Mouse (Mus musculus): ENCODE measurements around the gene Vwce.
A peak's percentile ranks its signal among the peaks of the same experiment; 100 is the strongest.

The Vwce gene

GRCm38 (mm10) chr19:10648156-10648555 is 14.1 kb downstream of the Vwce start:
- DNase-seq: peak; percentile 54

DNA sequence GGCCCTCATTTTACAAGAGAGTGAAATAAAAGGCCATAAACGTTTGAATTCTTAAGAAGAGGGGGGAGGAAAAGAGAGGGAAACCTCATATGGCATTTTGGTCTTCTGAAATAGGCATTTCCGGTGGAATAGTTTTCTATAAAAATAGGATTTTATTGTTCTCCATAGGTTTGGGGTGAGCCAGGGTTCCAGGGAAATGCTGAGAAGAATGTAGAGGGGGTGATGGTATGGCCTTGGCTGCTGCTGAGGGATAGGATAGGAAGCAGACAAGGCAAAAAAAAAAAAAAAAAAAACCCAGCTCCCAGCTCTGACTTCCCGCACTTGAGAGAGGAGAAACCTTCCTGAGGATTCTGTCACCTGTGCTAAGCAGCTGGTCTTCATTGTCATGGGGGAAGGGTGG is 22.0 kb downstream of the Vwce start:
- DNase-seq: no peak

DNA sequence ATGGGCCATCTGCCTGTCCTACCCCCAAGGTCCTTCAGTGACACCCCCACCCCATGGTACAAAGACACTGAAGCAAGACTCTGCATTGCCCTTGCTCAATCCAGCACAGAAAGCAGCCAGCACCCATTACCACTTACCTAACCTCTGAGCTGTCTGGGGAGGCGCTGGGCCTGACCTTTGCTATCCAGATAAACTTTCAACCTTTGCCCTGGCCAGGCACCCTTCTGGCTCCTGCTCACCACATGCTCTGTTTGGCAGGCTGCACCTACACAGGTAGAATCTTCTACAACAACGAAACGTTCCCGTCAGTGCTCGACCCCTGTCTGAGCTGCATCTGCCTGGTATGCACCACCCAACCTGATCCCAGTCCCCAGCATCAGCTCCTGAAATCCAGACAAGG is 23.7 kb downstream of the Vwce start:
- DNase-seq: no peak

DNA sequence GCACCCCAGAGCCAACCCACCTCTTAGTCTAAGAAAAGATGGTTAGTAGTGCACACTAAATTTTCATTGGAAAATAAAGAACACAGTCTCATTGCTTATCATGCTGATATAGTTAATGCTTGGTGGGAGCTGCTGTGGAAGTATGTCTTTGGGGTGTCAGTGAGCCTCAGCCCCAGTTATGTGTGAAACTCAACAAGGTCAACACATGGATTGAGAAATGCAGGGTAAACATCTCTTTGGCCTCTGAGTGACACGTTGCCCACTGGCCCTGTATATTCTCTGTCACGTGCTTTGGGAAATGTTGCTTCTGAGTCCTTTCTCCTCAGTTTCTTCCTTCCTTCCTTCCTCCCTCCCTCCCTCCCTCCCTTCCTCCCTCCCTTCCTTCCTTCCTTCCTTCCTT is 24.4 kb downstream of the Vwce start:
- no peak for DNase-seq

- no peak for DNase-seq
These were observed 27.4 kb downstream of the Vwce start for GRCm38 (mm10) chr19:10661373-10661772.

DNA sequence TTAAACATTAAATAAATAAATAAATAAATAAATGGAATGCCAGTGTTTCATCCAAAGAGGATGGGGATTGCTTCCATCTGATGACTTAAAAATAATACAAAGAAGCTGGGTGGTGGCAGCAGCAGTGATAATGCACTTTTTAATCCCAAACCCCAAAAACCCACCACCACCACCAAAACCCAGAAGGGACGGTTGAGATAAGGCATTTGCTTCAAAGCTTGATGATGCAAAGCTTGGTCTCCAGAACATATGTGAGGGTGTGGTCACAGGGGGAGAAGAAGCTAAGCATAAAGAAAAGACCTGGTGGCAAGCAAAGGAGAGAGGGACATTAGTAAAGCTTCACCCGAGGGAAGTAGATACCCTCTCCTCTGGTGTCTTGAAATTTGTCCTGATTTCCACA is 27.9 kb downstream of the Vwce start:
- no peak for DNase-seq

DNA sequence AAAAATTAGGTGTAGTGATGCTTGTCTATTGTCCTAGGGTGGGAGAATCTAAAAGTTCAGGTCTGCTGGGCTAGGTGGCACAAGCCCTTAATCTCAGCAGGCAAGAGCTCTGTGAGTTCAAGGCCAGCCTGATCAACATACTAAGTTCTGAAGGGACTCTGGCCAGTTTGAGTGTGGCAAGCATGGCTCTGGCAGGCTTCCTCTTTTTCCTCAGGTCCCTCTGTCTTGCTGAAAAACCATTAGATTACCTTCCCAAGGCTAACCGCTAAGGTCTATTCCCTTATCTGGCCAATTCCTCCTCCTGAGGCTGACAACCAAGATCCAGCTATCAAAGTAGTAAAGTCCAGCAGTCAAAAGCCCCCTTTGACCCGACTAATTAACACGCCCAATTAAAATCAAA is 28.7 kb downstream of the Vwce start:
- DNase-seq: no peak

DNA sequence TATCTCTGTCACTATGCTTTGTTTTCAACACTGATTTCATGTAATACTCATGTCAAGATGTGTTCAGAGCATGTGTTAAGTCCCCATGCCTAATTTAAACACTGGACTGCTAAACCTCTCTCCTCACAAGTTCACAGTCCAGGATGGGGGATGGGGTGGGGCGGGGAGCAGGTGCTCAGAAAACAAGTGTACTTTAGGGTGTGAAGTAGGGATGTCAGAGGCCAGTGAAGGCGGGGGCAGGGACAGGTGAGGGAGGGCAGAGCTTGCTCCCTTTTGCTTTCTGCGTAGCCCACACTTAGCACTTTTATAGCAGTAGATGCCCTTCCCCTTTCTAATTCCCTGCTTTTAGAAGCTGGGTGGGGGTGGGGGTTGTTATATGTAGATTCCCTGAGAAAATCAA is 31.1 kb downstream of the Vwce start:
- DNase-seq: no peak

- DNase-seq: peak; percentile 75
These were observed 31.5 kb downstream of the Vwce start for GRCm38 (mm10) chr19:10665499-10665898.

DNA sequence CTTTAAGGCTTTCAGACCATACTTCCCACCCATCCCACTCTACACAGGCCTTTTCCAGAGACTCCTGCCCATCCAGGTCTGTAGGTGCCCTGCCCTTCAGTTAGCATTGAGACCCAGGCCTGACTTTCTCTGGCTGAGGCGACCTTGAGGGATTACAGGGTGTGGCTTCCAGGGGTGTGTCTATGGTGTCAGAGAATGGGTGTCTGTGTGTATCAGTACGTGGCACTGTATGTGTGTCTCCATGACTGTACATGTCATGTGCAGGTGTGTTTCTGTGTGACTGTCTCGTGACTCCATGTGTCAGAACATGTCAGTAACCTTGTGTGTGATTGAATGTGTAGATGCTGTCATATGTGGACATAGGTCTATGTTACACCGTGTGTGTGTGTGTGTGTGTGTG is 37.3 kb downstream of the Vwce start:
- DNase-seq: no peak

DNA sequence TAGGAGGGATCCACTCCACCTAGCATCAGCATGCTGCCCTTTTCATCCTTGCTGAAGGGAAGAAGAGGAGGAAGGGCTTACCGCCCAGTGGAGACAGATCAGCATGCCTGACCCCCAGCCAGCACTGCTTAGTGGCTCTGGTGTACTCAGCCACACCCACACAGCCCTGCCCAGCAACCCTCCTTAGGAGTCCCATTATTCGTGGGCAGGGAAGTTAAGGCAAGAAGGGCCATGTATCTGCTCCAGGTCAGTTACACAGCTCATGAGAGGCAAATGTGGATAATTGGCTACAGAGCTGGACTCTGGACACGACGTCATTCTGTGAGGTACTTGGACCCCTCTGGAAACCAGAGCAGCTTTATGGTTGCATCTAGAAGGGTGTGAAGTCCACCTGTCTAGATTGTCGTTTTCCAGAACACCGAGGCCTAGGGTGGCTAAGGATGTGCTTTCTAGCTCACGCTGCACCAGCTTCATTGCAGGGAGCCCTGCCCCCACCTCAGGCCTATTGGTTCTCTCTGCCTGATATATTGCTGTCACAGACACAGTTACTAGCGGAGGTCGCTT is 37.9 kb downstream of the Vwce start:
- no peak for DNase-seq

DNA sequence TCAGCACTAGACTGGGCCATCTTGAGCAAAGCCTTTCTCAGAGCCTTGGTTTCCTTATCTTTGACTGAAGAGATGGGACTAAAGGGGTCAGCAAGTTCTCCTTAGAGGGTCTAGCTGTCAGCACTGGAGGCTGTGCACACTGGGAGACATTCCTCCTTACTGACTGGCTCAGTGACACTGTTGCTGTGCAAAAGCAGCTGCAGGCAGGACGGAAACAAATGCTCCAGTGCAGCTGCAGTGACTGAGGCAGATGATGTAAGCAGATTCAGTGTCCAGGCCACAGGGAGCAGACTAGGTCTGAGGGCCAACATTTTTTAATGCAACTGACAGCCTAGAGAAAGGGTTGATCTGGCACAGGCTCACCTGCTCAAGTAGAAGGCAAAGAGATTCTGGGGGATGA is 39.3 kb downstream of the Vwce start:
- DNase-seq: no peak

DNA sequence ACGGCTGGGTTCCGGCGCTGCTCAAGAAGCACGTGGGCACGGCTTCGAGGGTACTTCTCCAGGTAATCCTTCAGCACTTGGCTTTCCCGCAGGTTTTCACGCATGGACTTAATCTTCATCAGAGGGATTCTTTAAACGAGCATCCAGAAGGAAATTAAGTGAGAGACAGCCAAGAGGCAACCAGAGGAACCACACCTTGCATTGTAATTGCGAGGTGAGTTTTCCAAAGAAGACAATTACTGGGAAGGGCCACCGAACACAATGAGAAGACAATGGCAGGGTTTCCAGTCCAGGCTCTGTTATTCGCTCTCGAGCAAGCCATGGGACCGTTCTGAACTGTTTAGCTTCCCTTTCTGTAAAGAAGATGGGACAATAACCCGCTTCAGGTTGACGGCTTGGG is 42.6 kb downstream of the Vwce start:
- no peak for DNase-seq

DNA sequence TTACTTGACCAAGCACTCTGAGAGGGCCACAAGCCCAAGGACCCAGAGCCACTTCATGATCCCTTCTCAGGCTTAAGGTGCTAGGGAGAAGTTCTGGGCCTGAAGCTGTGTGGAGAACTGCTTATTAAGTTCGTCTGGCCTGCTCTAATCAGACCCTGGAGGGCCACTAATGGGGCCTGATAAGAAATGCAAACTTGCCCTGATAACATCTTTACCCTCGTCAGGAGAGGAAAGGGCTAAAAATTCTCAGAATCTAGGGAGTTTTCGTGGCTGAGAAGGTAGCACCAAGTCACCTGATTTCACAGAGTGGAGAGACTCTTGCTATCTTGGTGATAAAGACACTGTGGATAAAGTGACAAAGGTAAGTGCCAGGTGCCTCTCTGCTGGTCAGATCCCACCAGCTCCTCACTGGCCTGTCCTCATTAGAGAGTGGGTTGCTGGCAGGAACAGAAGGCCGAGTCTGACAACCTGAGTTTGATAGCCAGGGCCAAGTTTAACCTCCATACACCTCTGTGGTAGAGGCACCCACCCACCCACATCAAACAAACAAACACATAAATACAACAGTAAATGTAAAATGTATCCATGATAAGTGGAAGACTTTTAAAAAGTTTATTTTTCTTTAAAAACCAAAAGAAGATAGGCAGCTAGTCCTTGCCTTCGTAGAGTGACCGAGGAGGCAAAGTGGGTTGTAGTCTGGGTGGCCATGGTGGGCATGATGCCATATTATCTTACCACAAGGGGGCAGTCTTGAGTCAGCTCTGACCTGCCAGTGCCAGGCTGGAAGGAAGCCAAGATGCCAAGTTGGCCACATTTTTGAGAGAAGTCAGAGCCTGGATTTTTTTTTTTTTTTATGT is 44.1 kb downstream of the Vwce start, which contains the start of gene Pga5:
TSS of gene Pga5 (minus strand) at position 157 of the 857 bp plus-strand sequence.
- DNase-seq: peak; percentile 67

- no peak for DNase-seq
These were observed 44.7 kb downstream of the Vwce start for GRCm38 (mm10) chr19:10678772-10679067.

DNA sequence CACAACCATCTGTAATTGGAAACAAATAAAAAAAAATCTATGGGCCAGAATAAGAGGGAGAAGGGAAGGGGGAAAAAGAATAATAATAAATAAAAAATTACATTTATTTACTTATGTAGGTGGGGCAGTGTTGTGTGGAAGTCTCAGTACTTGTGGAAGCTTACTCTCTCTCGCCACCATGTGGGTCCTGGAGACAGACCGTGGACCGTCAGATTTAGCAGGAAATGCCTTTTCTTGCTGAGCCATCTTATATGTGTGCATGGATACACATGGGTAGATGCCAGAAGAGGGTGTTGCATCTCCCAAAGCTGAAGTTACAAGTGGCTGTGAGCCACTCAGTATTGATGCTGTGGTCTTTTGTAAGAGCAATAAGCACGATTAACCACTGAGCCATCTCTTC is 47.6 kb downstream of the Vwce start:
- no peak for DNase-seq

DNA sequence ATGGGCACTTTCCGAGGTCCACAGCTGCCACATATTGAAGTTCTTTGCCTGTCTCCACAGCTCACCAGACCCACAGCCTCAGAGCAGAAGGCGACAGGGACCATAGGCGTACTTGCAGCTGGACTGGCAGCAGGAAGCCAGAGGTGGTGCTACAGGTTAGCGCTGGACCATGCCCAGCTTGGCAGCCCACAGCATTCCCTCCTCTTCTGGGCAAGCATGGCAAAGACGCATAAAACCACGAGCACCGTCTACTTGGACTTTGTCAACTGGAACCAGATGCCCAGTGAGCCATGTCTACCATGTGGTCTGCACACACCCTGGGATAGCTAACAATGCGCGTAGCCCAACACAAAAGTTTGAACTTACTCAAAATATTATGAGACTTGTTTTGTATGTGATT is 51.1 kb downstream of the Vwce start:
- DNase-seq: no peak

GRCm38 (mm10) chr19:10685727-10686126 is 51.7 kb downstream of the Vwce start:
- DNase-seq: no peak

- peak; percentile 94 for DNase-seq
These were observed 54.7 kb downstream of the Vwce start, which contains the start of gene Vps37c for GRCm38 (mm10) chr19:10688537-10689352. Gene Vps37c (plus strand): TSS chr19:10688735.

- DNase-seq: no peak
These were observed 55.6 kb downstream of the Vwce start for GRCm38 (mm10) chr19:10689470-10690166.

GRCm38 (mm10) chr19:10690336-10690735 is 56.3 kb downstream of the Vwce start:
- DNase-seq: no peak

- DNase-seq: no peak
These were observed 57.1 kb downstream of the Vwce start for GRCm38 (mm10) chr19:10691121-10691520.

- no peak for DNase-seq
These were observed 57.6 kb downstream of the Vwce start for GRCm38 (mm10) chr19:10691660-10692059.

Measured in thymus, postnatal 25 days (tissue).